Mouse (Mus musculus): ENCODE measurements at regions not wholly inside any gene's neighbourhood (a gene's known extent, or its start where the extent isn't known, plus 50 kb on each side); places are given as distances from the start of the nearest gene placed in this dataset.

DNA sequence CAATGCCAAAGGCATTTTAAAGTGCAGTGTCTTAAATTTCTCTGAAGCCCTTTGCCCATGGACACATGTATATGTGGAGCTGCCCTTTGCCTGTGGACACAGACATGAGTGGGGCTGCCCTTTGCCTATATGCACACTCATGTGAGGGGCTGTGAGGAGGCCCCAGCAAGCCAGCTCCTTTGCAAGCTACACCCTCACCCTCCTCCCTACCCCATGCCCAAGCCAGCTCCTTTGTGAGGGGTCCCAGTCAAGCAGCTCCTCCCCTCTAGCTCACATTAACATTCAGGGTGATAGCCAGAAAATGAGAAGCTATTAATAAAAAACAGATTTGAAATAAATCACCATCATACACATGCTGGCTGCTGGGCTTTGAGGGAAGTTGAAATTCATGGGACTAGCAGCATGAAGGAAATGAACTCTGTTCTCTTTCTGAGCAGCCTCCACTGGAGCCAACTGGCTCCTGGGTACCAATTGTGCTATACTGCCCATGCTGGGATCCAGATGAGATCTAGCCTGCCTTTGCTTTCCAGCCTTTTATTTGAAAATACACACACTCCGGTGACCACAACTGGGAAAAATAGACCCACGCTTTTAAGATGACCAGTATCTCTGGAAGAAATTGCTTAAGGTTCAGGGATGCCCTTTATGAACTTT is 151.4 kb downstream of the Abcc12 start:
- DNase-seq (ENCODE audit: extremely low read depth, insufficient read length, low spot score): no peak

DNA sequence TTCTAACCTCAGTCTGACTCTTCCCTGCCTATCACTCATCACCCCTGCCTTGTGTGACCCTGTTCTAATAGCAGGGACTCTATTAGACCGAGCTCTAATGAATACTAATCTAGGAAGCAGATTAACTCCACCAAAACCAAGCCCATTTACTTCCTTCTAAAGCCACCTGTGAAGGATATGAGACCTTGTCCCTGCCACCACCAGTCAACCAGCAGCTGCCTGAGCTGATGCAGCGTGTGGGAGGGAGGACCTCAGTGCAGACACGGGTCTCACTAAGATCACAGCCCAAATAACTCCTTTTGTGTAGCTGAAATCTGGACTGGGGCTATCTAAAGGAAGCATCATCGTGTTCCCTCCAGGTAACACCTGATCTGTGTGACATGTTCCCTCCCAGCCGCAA is 152.4 kb downstream of the Abcc12 start:
- DNase-seq (ENCODE audit: extremely low read depth, insufficient read length, low spot score): no peak

DNA sequence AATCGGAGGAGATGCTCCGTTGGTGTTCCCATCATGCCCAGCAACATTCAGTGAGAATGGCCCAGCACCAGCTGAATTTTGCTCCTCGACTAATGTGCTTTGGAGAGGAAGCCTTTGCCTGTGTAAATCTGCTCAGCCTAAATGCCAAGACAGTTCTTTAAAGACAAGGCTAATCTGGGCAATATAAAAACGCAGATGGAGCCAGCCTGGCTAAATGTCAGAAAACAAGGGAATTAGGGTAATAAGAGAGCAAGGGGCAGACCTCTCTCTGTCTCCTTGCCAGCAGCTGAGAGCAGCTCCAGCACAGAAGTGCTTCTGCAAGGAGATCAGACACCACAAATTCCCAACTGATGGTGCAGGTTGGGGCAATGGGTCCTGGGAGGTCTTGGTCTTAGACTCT is 154.4 kb downstream of the Abcc12 start:
- no peak for DNase-seq (ENCODE audit: extremely low read depth, insufficient read length, low spot score)

DNA sequence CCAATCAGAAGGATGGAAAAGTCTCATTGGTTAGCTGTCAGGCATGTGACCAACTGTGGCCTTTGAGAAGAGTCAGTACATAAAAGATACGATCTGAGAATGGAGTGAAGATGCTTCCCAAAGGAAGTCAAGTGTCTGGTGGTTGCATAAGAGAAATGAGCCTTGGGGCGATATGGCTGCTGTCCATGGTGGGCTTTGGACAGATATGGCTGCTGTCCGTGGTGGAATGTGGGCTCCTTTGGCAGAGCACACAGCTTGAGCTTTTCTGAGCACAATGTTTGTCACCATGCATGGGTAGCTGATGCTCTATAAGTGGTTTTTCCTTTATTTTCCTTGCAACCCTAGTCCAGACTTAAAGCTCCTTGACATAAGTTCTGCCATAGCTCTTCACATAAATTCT is 155.1 kb downstream of the Abcc12 start:
- no peak for DNase-seq (ENCODE audit: extremely low read depth, insufficient read length, low spot score)

DNA sequence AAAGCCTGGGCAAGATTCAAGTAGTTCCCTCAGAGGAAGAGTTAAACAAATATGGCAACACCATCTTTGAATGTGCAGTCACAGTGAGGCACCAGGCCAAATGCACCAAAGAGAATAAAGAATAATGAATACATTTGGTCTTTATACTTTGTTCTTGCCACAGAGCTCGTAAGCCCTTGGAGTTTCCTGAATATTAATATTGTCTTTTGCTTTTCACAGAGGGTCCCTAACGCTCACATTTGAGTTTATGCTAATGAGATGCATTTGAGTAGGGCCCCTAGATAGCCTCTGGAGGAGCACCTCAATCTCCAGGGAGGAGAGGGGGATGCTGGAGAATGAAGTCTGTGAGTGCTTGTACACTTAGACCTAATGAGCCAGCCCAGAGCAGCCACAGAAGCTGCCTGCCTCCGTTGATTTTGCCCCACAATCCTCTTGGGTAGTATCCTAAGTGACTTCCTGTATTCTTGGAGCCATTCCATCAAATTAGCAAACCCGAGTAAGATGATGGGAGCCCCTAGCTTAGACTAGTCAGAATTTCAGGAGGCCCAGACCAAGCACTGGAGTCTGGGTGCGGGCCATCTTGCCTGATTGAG is 161.3 kb downstream of the Abcc12 start:
- no peak for DNase-seq (ENCODE audit: extremely low read depth, insufficient read length, low spot score)

DNA sequence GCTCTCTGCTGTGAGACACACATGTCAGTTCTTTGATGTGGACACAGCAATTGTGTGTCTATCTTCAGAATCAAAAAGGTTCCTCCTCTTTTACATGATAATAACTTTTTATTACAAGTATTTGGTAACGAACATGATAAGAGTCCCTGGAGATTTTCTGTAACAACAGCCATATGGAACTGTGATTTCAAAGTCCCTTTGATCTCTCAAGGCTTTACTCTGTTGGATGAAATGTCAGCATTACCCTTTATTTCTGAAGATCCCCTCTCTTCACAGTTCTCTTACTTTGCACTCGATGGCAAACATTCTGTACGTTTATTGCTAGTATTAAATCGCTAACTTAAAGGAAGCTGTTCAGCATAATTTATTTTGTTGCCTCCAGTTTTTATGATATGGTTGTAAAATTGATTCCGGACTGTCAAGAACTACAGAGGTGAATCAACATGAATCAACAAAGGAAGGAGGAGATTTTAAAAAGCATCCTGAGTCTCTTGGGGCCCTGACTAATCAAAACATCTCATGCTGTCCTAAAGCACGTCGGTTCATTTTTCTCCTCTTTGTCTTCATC is 162.0 kb downstream of the Abcc12 start:
- no peak for DNase-seq (ENCODE audit: extremely low read depth, insufficient read length, low spot score)

DNA sequence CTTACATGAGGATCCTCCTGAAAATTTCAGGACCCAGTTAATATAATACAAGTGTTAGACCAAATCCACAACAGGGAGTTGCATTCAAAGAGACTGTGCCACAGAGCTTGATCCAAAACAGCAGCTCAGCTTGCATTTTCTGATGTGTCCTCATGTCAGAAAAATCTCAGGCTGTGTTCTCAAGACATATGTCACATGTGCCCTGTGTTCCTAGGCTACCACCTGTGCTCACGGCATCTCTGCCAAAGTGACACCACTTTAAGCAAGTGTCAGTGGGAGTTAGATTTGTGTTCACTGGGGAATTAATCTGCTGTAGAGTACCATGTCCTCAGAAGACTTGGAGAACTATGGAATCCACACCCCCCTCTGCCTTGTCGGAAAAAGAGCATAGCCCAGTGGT is 165.3 kb downstream of the Abcc12 start:
- DNase-seq (ENCODE audit: extremely low read depth, insufficient read length, low spot score): no peak

DNA sequence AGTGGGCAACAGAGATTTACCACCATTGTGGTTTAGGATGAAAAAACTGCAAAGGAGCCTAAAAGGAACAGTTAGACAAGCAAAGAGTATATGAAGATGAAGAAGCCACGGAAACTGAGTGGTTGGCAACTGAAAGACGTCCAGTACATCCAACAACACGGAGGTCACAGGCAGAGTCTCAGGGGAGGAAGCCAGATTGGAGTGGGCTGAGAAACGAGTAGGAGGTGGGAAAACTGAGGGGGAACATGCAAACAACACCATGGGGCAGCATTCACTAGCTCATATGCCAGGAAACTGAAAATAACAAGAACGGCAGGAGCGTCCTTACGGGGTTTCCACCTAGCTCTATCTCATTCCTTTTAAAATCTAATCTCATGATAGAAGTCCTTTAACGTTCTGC is 169.3 kb downstream of the Abcc12 start:
- DNase-seq (ENCODE audit: extremely low read depth, insufficient read length, low spot score): no peak

DNA sequence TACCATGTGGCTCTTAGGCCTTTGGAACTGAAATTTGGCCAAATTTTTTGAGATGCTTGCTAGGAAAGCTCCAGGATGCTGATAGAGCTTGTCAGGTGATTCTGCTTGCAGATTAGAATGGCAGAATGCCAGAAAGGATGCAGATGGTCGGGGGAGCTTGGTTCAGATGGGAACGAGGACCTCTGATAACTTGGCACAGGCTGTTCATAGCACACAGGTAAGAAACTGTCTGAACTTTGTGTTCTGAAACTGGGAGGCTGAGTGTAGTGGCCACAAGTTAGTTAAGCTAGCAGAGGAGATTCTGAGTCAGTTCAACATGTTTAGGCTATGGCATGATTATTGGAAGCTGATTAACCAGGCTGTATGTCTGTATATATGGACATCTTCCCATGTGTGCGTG is 174.3 kb downstream of the Abcc12 start:
- no peak for DNase-seq (ENCODE audit: extremely low read depth, insufficient read length, low spot score)

DNA sequence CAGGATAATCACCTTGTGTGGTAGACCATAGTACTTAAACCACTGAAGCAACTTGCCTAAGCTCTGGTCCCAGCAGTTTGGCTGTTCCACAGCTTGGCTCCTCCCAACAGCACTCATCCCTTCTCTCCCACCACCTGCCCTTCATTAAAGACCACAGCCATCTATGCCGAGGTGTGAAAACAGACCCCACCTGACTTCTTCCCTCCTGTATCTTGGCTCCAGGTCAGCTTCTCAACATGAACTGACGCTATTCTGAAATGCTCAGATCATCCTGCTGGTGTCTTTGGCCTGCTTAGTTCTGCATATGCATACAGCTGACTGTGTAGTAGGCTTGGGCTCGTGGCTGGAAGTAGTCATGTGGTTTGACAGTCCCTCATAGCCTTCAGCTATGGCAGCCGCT is 177.1 kb downstream of the Abcc12 start:
- no peak for DNase-seq (ENCODE audit: extremely low read depth, insufficient read length, low spot score)

DNA sequence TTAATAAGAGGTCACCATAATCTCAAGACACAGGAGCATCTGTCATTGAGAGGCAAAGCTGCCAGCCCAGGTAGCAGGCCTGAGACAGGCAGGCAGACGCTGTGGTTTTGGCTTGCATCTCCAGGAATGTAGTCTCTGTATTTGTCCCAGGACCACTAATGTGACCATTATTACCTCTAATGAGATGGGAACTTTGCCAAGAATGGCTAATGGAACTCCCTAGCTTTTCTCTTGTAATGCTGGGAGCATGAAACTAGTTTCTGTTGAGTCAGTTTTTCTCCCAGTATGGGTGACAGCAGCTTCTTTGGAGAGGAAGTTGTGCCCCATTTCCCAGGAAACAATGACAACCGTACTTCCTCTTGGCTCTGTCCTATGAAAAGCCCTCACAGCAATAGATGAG is 178.5 kb downstream of the Abcc12 start:
- DNase-seq (ENCODE audit: extremely low read depth, insufficient read length, low spot score): no peak

DNA sequence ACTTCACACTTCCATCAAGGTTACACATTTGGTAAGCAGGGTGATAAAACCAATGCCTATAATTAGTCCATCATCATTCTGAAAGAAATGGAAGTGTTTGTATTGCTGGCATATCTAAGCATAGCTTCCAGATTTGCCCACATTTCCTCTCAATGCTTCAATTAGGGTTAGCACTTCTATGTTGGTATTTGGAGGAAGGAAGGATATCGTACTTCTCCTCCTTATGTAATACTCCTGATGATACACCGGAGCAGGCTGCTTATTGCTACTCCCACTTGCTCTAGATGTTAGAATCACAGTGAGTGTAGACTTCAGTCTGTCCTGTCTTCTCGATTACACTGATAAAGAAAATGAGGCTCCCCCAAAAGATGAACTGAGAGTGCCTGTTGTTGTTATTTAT is 185.4 kb downstream of the Abcc12 start:
- DNase-seq (ENCODE audit: extremely low read depth, insufficient read length, low spot score): no peak

DNA sequence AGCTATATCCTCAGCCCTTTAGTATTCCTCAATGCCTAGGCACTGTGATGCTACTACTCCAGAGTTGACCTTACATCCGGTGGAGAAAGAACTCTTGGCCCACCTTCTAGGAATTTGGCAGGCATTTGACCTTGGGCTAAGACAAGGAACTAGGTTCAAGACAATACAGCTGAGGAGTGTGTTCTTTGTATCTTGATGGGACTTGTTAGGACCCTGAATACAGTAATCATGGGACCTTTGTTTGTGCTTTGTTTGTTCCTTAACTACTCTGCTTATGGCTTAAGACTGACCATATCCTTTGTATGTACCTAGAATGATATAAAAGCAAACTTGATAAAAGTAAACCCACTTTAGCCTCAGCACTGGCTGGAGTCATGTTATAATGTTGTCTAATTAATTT is 186.7 kb downstream of the Abcc12 start:
- no peak for DNase-seq (ENCODE audit: extremely low read depth, insufficient read length, low spot score)

DNA sequence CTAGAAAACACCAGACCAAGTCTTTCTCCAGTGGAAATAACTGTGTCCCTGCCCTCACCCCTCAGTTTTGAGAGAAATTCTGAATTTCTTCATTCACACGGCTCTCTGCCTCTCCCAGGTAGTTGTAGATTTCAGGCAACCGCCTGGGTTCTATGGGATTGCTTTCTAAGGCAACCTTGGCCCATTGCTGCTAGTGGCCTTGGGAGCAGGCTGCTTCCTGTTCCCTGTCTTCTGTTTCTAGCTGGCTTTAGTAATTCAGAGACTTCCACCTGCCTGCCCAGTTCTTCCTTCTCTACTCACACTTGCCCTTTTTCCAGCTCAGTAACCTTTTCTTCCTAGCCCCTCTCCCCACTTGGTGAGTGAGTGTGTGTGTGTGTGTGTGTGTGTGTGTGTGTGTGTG is 187.1 kb downstream of the Abcc12 start:
- DNase-seq (ENCODE audit: extremely low read depth, insufficient read length, low spot score): no peak

DNA sequence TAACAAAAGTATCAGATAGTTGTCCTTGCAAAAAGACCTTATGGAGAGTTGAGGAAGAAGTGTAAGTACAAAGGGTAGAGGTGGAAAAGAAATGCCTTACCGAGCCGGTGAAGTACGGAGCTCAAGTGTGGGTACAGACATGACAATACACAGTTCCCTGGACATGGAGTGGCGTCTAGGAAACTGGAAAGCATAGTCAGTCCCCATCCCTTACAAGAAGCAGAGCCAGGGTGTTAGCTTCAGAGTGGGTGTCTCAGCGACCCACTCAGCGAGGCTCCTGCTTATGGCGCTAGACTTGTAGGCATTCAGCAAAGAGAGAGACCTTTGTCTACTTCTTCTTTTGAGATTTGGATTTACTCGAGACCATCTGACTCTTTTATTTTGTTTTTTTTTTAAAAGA is 189.8 kb downstream of the Abcc12 start:
- no peak for DNase-seq (ENCODE audit: extremely low read depth, insufficient read length, low spot score)

DNA sequence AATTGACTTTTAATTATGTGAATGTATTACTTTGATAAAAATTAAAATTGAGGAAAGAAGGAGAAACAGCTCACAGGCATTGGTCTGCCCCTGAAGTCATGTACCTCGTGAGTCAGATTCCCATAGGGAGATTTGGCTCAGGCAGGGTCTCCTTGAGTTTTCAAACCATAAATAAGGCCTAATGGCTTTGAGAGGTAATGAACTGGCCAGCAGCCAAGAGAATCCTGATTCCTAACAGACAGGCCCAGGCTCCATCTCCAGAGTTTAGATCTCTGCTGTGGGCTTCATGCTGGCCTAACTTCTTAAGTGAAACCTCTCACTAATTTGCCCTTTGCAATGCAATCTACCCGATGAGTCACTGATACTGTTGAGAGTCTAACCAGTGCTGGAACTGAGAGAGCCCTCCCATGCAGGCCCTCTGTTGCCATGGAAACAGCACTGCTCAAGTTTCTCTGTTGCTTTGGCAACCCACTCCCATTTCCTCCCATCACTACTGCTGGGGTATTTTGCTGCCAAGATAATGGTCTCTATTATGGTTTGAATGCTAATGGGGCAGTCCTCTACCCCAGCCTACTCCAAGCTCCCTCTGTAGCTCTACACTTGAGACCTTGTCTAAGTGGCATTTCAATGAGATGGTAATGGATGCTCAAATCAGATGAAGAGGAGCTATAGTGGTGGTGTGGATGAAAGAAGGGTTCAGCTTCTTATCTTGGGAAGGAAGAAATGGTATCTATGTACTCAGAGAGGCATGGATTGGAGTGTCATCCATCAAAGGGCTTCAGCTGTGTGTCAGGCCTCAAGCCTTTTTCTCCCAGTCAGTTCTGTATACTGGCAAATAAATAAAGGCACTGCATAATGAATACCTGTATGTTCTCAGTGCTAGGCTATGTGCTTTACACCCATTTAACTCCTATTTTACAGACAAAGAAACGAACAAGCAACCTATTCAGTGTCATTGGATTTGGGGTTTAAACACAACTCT is 190.5 kb downstream of the Abcc12 start:
- peak; percentile 21 for DNase-seq (ENCODE audit: extremely low read depth, insufficient read length, low spot score)

DNA sequence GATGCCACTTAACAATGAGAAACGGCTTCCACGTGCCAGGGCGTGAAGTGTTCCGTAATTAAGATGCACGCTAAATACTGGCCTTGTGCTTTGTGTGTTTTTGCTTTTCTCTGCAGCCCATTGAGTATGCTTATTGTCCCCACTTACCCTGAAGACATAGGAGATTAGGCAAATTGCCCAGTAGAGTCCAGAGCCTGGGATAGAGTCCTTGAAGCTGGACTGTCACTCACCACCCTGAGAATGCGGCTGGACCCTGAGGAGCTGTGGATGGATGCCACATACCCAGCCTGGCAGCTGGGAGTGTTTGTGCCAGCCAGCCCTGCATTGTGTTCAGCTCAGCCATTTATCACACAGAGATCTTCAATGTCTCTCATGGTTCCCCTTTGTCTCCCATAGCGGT is 195.2 kb downstream of the Abcc12 start:
- DNase-seq (ENCODE audit: extremely low read depth, insufficient read length, low spot score): no peak

DNA sequence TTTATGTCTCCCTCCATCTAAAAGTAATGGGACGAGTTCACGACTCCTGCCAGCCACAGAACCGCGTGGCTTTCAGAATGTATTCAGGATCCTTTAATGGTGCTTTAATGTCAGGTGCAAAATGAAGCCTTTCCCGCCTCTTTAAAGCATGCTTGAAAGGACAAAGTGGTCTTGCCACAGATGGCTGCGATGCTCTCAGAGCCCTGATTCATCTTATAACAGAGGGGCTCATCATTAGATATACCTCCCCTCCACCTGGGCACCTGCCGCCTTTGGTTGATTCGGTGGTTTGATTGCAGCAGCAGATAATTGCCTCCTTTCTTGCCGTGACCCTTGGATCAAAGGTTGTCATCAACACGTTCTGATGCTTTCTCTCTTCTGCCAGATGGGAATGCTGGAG is 198.5 kb downstream of the Abcc12 start:
- no peak for DNase-seq (ENCODE audit: extremely low read depth, insufficient read length, low spot score)

DNA sequence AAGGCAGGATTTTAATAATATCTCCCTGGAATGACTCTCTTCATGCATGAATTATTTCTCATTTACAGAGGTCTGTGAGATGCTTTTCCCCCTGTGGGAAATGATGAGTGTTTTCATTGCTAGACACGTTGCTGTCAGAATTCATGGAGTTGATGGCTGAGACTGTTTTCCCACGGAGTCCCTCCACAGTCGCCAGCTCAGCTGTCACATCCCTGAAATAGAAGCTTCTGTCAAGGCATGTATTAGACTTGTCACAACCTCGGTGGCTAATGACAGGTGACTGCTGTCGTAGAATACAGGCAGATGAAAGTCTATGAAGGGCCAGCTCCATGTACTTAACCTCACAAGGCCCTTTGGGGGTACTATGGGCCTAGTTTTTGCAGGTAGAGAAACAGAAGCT is 212.4 kb downstream of the Abcc12 start:
- DNase-seq (ENCODE audit: extremely low read depth, insufficient read length, low spot score): no peak

DNA sequence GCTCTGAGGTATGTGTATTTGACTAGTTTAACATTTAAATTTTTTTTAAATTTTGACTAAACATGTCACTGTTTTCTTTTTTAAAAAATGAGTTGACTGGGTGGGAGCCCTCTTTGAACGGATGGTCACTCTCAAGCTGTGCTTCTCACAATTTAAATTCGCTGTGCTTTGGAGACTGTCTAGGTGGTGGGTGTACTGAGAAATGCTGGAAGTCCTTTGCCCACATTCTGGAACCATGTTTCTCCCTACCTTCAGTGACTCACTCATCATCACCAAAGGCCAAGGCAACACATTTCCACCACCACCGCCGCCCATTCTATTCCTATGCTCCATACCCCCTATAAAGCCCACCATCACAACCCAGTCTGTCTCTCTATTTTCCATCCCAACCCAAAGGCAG is 213.8 kb downstream of the Abcc12 start:
- DNase-seq (ENCODE audit: extremely low read depth, insufficient read length, low spot score): no peak

DNA sequence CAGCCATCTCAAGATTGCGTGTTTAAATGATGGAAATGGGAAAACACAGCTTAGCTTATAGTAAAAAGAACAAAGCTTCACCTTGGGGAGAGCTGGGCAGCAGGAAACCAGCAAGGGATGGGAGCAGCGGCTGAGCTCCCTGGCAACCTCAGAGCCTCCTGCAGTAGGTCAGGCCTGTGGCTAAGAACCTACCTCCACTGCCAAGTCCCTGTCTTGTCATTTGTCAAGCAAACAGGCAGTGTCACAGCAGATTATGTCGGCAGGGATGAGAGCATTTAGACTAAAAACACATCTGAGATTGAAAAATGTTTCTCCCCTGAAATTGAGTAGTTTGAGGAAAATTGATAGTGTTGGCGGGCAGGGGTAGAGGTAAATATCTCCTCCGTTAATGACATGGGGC is 214.8 kb downstream of the Abcc12 start:
- no peak for DNase-seq (ENCODE audit: extremely low read depth, insufficient read length, low spot score)

DNA sequence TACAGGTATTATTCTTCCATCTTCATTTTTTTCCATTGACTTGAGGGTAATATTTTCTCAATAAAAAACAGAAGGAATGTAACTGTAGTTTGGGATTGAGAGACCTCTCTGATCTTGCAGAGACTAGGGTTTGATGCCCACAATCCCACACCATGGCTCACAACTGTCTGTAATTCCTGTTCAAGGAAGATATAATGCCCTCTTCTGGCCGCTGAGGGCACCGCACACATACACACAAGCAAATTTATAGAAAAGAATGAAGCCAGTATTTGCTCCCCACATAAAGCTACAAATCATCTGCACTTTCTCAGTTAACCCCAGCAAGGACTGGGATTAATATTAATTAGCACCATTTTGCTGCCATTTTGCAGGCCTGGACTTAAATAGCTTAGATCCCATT is 215.6 kb downstream of the Abcc12 start:
- no peak for DNase-seq (ENCODE audit: extremely low read depth, insufficient read length, low spot score)

Data from 3134 (cell line).